Mouse (Mus musculus): ENCODE results near the gene Taldo1. TPM values are rescaled to one million over a fixed set of nuclear protein-coding genes. Genes with fewer than 3 reads are reported as not detected.

The Taldo1 gene
- polyA plus RNA-seq (2012; rRNA removed), result 238 and 279 TPM in 2 replicates

GRCm38 (mm10) chr7:141391625-141392551 is at the start of gene Taldo1:
Taldo1 (plus strand) TSS chr7:141392199.

GRCm38 (mm10) chr7:141413809-141414584 is 22.0 kb downstream of the Taldo1 start, which contains the start of gene Gatd1:
Gatd1 (minus strand) TSS chr7:141414136.

GRCm38 (mm10) chr7:141429310-141429709 is 37.3 kb downstream of the Taldo1 start, which contains the start of gene Cend1:
Cend1 (minus strand) TSS chr7:141429491.

GRCm38 (mm10) chr7:141437178-141438120 is 45.5 kb downstream of the Taldo1 start, which contains the start of gene Slc25a22:
Slc25a22 (minus strand) TSS chr7:141437892.

GRCm38 (mm10) chr7:141443828-141444237 is 51.8 kb downstream of the Taldo1 start, which contains the start of gene Pidd1:
Pidd1 (minus strand) TSS chr7:141444025.

GRCm38 (mm10) chr7:141447110-141447991 is 55.4 kb downstream of the Taldo1 start, which contains the start of gene Rplp2:
Rplp2 (plus strand) TSS chr7:141447370.

Other genes with a start within 250 kb of the Taldo1 start
- 23.5 and 28.6 TPM in 2 replicates for gene Rnh1, start 219.3 kb upstream of the Taldo1 start, polyA plus RNA-seq (2012; rRNA removed)
- gene Hras, start 198.2 kb upstream of the Taldo1 start, polyA plus RNA-seq (2012; rRNA removed), result 67.7 and 68.0 TPM in 2 replicates
- 13.2 and 14.8 TPM in 2 replicates for gene Lrrc56, start 198.0 kb upstream of the Taldo1 start, polyA plus RNA-seq (2012; rRNA removed)
- gene Lmntd2, start 178.1 kb upstream of the Taldo1 start, polyA plus RNA-seq (2012; rRNA removed), result 1.6 and 2.0 TPM in 2 replicates
- gene Rassf7, start 176.3 kb upstream of the Taldo1 start, polyA plus RNA-seq (2012; rRNA removed), result 22.1 and 22.8 TPM in 2 replicates
- gene Phrf1, start 163.4 kb upstream of the Taldo1 start, polyA plus RNA-seq (2012; rRNA removed), result 10.8 and 16.2 TPM in 2 replicates
- gene Irf7, start 125.7 kb upstream of the Taldo1 start, polyA plus RNA-seq (2012; rRNA removed), result 8.3 and 11.9 TPM in 2 replicates
- gene Cdhr5, start 115.4 kb upstream of the Taldo1 start, polyA plus RNA-seq (2012; rRNA removed), result 0.07 and 0.09 TPM in 2 replicates
- gene Sct, start 113.1 kb upstream of the Taldo1 start, polyA plus RNA-seq (2012; rRNA removed), result 0.23 and 0.67 TPM in 2 replicates
- 0.01 TPM in 1 of 2 replicates, not detected in the other for gene Drd4, start 100.2 kb upstream of the Taldo1 start, polyA plus RNA-seq (2012; rRNA removed)
- gene Deaf1, start 64.5 kb upstream of the Taldo1 start, polyA plus RNA-seq (2012; rRNA removed), result 7.0 and 8.4 TPM in 2 replicates
- gene Tmem80, start 64.5 kb upstream of the Taldo1 start, polyA plus RNA-seq (2012; rRNA removed), result 11.7 and 13.9 TPM in 2 replicates
- 7.1 and 8.9 TPM in 2 replicates for gene Eps8l2, start 53.3 kb upstream of the Taldo1 start, polyA plus RNA-seq (2012; rRNA removed)
- 12.6 and 15.1 TPM in 2 replicates for gene Gatd1, start 21.9 kb downstream of the Taldo1 start, polyA plus RNA-seq (2012; rRNA removed)
- 0.01 and 0.03 TPM in 2 replicates for gene Cend1, start 37.3 kb downstream of the Taldo1 start, polyA plus RNA-seq (2012; rRNA removed)
- gene Slc25a22, start 45.7 kb downstream of the Taldo1 start, polyA plus RNA-seq (2012; rRNA removed), result 14.6 and 20.2 TPM in 2 replicates
- 13.8 and 16.0 TPM in 2 replicates for gene Pidd1, start 51.8 kb downstream of the Taldo1 start, polyA plus RNA-seq (2012; rRNA removed)
- gene Rplp2, start 55.2 kb downstream of the Taldo1 start, polyA plus RNA-seq (2012; rRNA removed), result 725 and 791 TPM in 2 replicates
- 5.2 and 7.0 TPM in 2 replicates for gene Pnpla2, start 63.0 kb downstream of the Taldo1 start, polyA plus RNA-seq (2012; rRNA removed)
- gene Cracr2b, start 68.9 kb downstream of the Taldo1 start, polyA plus RNA-seq (2012; rRNA removed), result 1.7 and 2.2 TPM in 2 replicates
- gene Cd151, start 75.2 kb downstream of the Taldo1 start, polyA plus RNA-seq (2012; rRNA removed), result 17.5 and 19.0 TPM in 2 replicates
- 23.0 and 24.7 TPM in 2 replicates for gene Polr2l, start 82.9 kb downstream of the Taldo1 start, polyA plus RNA-seq (2012; rRNA removed)
- 27.0 and 34.3 TPM in 2 replicates for gene Tspan4, start 83.0 kb downstream of the Taldo1 start, polyA plus RNA-seq (2012; rRNA removed)
- 11.4 and 12.6 TPM in 2 replicates for gene Chid1, start 147.7 kb downstream of the Taldo1 start, polyA plus RNA-seq (2012; rRNA removed)
- 20.4 and 23.0 TPM in 2 replicates for gene Ap2a2, start 170.0 kb downstream of the Taldo1 start, polyA plus RNA-seq (2012; rRNA removed)